Mouse (Mus musculus) thymus, adult 2 months (tissue): ENCODE results near the gene Slc20a1.

Experiments
- CTCF ChIP-seq: fragments of 200-500 bp; IDR thresholded peaks from 2 replicates; pipeline ENCODE4 v1.5.1; 2012; ENCODE audit warnings: mild to moderate bottlenecking, control low read depth, low read length, moderate library complexity, borderline replicate concordance; ENCODE audit not compliant: control insufficient read depth, poor library complexity, insufficient read depth; ENCODE audit errors: extremely low read depth
- POLR2A ChIP-seq: fragments of 200-500 bp; IDR thresholded peaks from 2 replicates; pipeline ENCODE4 v1.6.1; 2012; ENCODE audit warnings: mild to moderate bottlenecking, low read length, control low read depth, moderate library complexity; ENCODE audit not compliant: control insufficient read depth, poor library complexity, insufficient read depth; ENCODE audit errors: extremely low read depth

- no peak for TF ChIP-seq CTCF
- TF ChIP-seq POLR2A = no peak
These were observed 59.5 kb downstream of the Slc20a1 start for GRCm38 (mm10) chr2:129258056-129258455.
